Mouse (Mus musculus): Measurements from ENCODE around the gene Tmem208.

DNA sequence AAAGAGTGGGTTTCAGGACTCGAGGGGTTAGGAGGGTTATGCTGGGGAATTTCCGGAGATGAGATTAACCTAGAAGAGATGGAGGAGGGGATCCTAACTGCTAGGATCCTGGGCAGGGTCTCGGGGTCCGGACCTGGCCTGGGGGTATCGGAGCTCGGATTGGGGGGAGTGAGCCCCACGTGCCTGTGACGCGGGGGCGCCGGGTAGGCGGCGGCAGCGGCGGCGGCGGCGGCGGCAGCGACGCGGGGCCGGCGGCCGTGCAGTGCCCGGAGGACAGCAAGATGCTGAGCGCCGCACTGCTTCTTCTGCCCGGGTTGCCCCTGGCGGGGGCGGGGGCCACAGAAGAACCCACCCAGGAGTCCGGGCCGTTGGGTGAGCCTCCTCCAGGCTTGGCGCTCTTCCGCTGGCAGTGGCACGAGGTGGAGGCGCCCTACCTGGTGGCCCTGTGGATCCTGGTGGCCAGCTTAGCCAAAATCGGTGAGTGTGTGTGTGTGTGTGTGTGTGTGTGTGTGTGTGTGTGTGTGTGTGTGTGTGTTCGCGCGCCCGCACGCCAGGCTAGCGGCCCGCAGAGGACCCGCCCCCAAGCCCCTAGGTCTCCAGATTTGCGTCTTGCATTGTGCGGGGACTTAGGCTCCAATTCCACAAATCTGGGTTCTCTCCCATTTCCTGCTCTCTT is 23.1 kb downstream of the Tmem208 start:
- TF ChIP-seq GATA1 (IDR thresholded peaks at IDR 0.05; ENCODE audit: low read length) (no peak), TAL1 (IDR thresholded peaks at IDR 0.05; ENCODE audit: low read length) (no peak)

Data from erythroblast, embryonic 14.5 days (primary cell).